Mouse (Mus musculus) activated CD4-positive, CD25-positive, alpha-beta regulatory T cell, adult 4 months (primary cell): ENCODE results near the gene B3gnt6. TPM values are rescaled to one million over a fixed set of nuclear protein-coding genes. Genes with fewer than 3 reads are reported as not detected.
A peak's percentile ranks its signal among the peaks of the same experiment; 100 is the strongest.

Experiments used
- ATAC-seq: one replicate; pipeline ENCODE4 v1.8.0; 2017
- polyA plus RNA-seq, 2 experiments: library from polyadenylated mRNA; unstranded; fragments of 100-300 nt; shearing (Covaris generic); gene quantifications; one replicate each; pipeline ENCODE4 v1.2.1; 2017

The B3gnt6 gene
- polyA plus RNA-seq, 2 experiments from 2014 or later: not detected

DNA sequence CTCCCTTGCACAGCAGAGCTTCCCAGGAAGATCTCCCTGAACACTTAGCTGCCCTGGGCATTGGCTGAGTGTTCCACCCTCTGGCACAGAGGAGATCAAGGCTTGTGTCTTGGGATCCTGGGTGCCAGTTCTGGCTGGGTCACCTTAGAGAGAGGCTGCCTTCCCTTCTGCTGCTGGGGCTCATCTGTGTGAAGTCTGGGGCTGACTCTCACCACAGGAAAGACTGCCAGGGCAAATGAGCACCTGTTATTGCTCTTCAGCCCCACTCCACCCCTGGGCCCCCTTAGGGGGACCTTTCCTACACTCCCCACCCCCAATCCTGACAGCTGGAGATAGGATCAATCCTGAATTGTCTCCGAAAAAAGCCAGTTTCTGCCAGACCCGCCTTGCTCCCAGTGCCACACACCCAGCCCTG is 22.2 kb downstream of the B3gnt6 start:
- no peak for ATAC-seq

GRCm38 (mm10) chr7:98176322-98177070 is 22.8 kb downstream of the B3gnt6 start:
- ATAC-seq: no peak

DNA sequence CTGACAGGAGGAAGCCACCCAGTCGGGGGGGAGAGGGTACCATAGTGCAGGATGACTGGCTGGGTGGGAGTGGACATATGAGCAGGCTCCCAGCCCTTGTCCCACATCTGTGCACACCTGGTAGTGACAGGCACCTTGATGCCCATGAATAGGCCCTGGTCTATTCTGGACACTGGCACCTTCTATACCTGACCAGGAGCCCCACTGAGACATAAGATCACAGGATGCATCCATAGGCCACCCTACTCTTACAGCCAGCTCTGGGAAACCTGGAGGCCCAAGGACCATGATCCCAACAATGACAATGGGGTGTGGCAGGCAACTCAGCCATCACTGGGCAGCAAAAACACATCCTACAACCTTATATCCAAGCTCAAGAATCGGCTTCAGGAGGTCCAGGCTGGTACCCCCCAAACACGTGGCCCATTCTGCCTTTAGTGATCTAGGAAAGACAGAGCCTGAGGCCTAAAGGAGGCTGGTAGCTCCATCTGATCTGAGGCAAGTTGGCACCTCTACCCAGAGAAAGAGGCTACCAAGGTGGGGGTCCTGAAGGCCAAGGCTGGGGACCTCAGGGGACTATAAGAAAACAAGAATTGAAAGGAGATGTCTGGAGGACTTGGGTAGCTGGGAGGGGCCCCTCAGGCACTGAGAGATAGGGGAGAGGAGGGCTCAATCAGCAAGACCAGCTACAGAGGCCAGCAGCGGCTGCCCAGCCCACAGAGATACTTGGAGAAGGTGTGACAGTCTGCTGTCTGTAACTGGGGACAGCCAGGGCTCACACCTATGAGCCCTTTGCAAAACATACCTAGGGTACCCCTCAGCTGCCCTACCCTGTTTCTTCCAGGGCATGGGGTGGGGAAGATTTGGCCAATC is 24.2 kb downstream of the B3gnt6 start:
- no peak for ATAC-seq

DNA sequence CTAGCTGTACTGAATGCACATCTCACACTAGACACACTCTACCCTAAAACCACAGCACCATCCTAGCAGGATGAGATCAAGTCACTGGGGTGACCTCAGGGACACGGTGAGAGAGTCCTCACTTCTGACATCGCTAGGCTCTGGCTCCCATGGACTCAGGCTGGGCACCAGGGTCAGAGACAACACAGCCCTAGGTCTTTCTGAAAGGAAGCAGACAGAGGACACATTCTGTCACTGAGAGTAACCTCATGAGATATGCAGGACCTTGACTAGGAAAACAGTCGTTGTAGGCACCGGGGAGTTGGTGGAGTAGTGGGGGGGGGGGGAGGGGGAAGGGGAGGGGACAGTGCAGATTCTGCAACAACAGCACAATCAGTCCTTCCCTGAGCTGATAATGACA is 25.9 kb downstream of the B3gnt6 start:
- no peak for ATAC-seq

DNA sequence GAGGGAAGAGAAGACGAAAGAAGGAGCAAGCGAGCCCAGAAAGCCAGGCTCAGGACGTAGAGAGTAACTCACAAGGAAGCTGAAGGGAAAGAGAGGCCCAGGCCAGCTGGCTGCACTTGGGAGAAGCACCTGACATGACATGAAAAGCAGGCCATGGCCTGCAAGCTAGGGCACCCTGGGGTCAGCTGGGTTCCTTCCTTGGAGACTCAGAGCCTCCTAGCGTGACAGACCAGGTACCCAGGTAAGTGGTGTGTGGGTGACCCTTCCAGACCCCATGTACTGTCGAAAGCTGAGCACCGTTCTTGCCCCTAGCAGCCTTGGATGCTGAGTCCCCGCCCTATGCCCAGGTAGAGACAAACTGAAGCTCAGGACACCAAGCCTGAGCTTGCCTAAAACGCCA is 26.6 kb downstream of the B3gnt6 start:
- no peak for ATAC-seq

GRCm38 (mm10) chr7:98171141-98172073 is 27.9 kb downstream of the B3gnt6 start:
- no peak for ATAC-seq

GRCm38 (mm10) chr7:98164999-98165528 is 34.2 kb downstream of the B3gnt6 start:
- peak; percentile 69 for ATAC-seq

DNA sequence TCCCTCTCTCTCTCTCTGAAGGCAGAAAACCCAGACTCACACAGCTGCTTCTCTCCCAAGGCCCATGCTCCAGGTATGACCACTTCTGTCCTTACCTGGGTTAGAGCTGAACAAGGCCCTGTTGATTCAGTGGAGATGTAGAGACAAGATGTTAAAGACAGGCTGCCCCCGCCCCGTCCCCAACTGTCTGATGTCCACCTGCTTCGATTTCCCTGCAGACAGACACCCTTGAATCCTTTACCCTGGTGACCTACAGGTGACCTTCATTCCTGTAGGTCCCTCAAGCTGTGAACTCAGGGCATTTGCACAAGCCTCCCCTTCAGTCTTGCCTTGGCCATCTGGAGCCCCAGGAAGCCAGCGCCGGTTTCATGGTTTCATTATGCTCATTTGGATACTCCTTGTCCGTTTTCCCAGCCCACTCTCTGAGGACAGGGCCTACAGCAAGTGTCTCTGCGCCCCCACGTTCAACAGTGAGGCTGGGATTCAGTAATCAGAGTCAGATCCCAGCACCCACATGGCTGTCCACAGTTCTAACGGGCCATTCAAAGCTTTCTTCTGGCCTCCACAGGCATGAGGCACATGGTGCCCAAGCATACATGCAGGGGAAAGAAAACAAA is 34.8 kb downstream of the B3gnt6 start:
- ATAC-seq: no peak

DNA sequence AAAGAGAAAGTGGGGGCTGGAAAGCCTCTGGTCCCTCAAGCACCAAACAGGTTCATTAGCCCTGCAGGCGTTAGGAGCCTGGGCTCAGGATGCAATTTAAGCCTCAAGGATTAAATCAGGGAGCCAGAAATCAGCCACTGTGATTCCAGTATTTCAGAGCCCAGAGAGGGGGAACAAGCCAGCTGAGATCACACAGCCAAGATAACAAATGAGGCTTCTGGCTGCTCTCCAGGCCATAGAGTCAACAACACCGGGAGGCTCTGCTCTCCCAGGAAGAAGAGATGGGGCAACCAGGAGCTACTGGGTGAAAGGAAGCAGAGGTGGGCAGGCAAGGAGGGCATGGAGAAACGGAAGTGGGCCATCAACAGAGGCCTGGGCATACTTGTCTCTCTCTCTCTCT is 35.6 kb downstream of the B3gnt6 start:
- no peak for ATAC-seq

- no peak for ATAC-seq
Observed at GRCm38 (mm10) chr7:98162239-98162638, 37.0 kb downstream of the B3gnt6 start.

GRCm38 (mm10) chr7:98160041-98160740 is 39.1 kb downstream of the B3gnt6 start:
- no peak for ATAC-seq

GRCm38 (mm10) chr7:98158481-98158880 is 40.8 kb downstream of the B3gnt6 start:
- no peak for ATAC-seq

DNA sequence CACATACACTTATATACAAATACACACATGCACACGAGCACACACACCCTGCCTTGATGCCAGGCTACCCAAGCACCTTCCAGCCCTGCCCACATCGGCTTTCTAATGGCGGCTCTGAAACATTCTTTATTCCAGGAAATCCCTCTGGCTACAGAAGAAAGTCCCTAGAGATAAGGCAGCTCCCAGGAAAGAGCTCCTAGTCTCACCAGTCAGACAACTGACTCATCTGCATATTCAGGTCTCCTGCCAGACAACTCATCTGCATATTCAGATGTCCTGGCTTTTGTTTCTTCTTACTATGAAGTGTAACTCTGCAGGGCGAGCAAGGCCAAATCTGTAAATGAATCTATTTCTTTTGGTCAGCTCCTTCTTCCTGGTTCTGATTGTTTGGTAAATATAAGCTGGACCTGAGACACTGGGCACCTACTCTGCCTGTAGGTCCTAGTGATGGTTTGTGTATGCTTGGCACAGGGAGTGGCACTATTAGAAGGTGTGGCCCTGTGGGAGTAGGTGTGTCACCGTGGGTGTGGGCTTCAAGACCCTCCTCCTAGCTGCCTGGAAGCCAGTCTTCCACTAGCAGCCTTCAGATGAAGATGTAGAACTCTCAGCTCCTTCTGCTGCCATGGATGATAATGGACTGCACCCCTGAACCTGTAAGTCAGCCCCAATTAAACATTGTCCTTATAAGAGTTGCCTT is 41.5 kb downstream of the B3gnt6 start:
- no peak for ATAC-seq

- no peak for ATAC-seq
Observed at GRCm38 (mm10) chr7:98156280-98156665, 43.0 kb downstream of the B3gnt6 start.

GRCm38 (mm10) chr7:98155546-98156279 is 43.6 kb downstream of the B3gnt6 start:
- ATAC-seq: no peak

DNA sequence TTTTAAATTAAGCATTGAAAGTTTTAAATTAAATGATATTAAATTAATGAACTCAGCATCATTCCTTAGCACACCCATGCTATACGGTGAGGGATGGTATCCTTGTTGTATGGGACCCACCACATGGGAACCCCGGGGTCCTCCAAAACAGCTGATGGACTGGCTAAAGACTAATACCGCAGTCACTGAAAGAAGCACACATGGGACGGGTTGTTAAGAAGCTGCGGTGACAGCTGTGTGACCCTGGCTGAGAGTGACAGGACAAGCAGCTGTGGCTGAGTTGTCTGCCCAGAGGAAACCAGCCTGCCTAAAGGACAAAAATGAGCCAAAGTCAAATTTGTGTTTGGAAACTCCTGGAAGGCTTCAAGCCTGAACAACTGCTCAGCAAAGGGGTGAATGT is 45.4 kb downstream of the B3gnt6 start:
- no peak for ATAC-seq

- ATAC-seq: no peak
Observed at GRCm38 (mm10) chr7:98153345-98153744, 45.9 kb downstream of the B3gnt6 start.

GRCm38 (mm10) chr7:98152400-98152799 is 46.9 kb downstream of the B3gnt6 start:
- no peak for ATAC-seq

- ATAC-seq: no peak
Observed at GRCm38 (mm10) chr7:98150525-98150924, 48.8 kb downstream of the B3gnt6 start.

DNA sequence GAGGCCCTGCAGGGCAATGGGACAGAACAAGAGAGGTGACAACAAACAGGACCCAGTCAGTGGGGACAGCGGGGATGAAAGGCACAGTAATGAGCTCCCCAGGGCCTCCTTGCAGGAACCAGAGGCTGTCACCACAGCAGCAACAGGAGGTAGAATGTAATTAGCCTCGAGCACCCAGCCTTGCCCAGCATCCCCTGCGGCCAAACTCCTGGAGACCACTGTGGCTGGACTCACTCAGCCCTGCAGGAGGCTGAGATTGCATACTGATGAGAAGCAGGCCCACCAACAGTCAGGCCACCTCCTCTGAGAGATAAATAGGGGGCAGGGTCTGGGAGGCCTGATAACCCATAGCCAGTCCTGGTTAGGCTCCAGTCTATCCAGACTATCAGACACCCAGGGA is 49.5 kb downstream of the B3gnt6 start:
- ATAC-seq: no peak
